Mouse (Mus musculus) neural tube, embryonic 15.5 days (tissue): ENCODE results near the gene Shank2. TPM values are rescaled to one million over a fixed set of nuclear protein-coding genes. Genes with fewer than 3 reads are reported as not detected.
A peak's percentile ranks its signal among the peaks of the same experiment; 100 is the strongest.

ENCODE experiments used
- ATAC-seq: fragments of 200-750 bp; cut with Nextera tagmentation; 2 replicates; pipeline ENCODE4 v1.8.0; 2017; ENCODE audit warnings: mild to moderate bottlenecking, moderate TSS enrichment, moderate library complexity; ENCODE audit not compliant: low FRiP score
- H3K27ac ChIP-seq: fragments of 300-500 bp; sonication (generic); replicated peaks from 2 replicates; pipeline ENCODE4 v1.5.1; 2015; ENCODE audit warnings: mild to moderate bottlenecking, inconsistent platforms
- H3K27me3 ChIP-seq: fragments of 300-500 bp; sonication (generic); replicated peaks from 2 replicates; pipeline ENCODE4 v1.6.1; 2015; ENCODE audit warnings: inconsistent platforms
- H3K36me3 ChIP-seq: fragments of 300-500 bp; sonication (generic); 2 replicates; pipeline ENCODE4 v1.6.1; 2015; ENCODE audit warnings: inconsistent platforms
- H3K4me1 ChIP-seq: fragments of 300-500 bp; sonication (generic); 2 replicates; pipeline ENCODE4 v1.6.1; 2015; ENCODE audit warnings: inconsistent platforms
- H3K4me2 ChIP-seq: fragments of 300-500 bp; sonication (generic); 2 replicates; pipeline ENCODE4 v1.6.1; 2015; ENCODE audit warnings: inconsistent platforms, mild to moderate bottlenecking, moderate library complexity
- H3K4me3 ChIP-seq: fragments of 300-500 bp; sonication (generic); replicated peaks from 2 replicates; pipeline ENCODE4 v1.5.1; 2015; ENCODE audit warnings: mild to moderate bottlenecking, inconsistent platforms
- H3K9ac ChIP-seq: fragments of 300-500 bp; sonication (generic); replicated peaks from 2 replicates; pipeline ENCODE4 v1.6.1; 2015; ENCODE audit warnings: mild to moderate bottlenecking, inconsistent platforms
- H3K9me3 ChIP-seq: fragments of 300-500 bp; sonication (generic); replicated peaks from 2 replicates; pipeline ENCODE4 v1.6.1; 2016; ENCODE audit warnings: inconsistent platforms
- WGBS: fragments of 180-500 bp; shearing (Covaris S2); methylation state at CpG from one replicate; pipeline ENCODE4 v1.1.7; 2015; ENCODE audit warnings: mixed read lengths; 5-methylcytosine and 5-hydroxymethylcytosine counted together
- polyA plus RNA-seq: library from polyadenylated mRNA; unstranded; fragments of >200 nt; fragmentation: Nextera tagmentation; extraction: Ambion mirVana; gene quantifications from 2 replicates; pipeline ENCODE4 v1.2.1, GENCODE M21; 2015

Shank2 gene
- polyA plus RNA-seq, 1 experiment from 2014 or later: 9.8 TPM

- H3K27me3 ChIP-seq: no peaks in the 10 kb centered on the region
- peaks cover 49% of the 10 kb centered on the region for H3K4me1 ChIP-seq
- peak overlapping the region; percentile 55 for H3K4me3 ChIP-seq
- H3K36me3 ChIP-seq: no peaks in the 10 kb centered on the region
- 17% methylated on average over 7 of the region's 7 CpGs for WGBS
- ATAC-seq: peak; percentile 9; the same call in 1 of the 2 replicates
- H3K9ac ChIP-seq: peak overlapping the region; percentile 68
- H3K27ac ChIP-seq: peak overlapping the region; percentile 94
- H3K9me3 ChIP-seq: no peaks in the 10 kb centered on the region
- peak overlapping the region; percentile 73 for H3K4me2 ChIP-seq
Observed at GRCm38 (mm10) chr7:144175025-144175424, 173.3 kb downstream of the Shank2 start.

- Histone ChIP-seq H3K4me1 (peaks cover 52% of the 10 kb centered on the region), H3K9me3 (no peaks in the 10 kb centered on the region), H3K27me3 (no peaks in the 10 kb centered on the region), H3K27ac (peak overlapping the region; percentile 94), H3K9ac (peak overlapping the region; percentile 68), H3K4me3 (peak overlapping the region; percentile 55), H3K4me2 (peak overlapping the region; percentile 73), H3K36me3 (no peaks in the 10 kb centered on the region)
- peak; percentile 81 for ATAC-seq
- 1% methylated on average over 40 of the region's 40 CpGs for WGBS
Observed at GRCm38 (mm10) chr7:144175481-144176233, 173.9 kb downstream of the Shank2 start.

GRCm38 (mm10) chr7:144176234-144176730, 174.6 kb downstream of the Shank2 start:
- Histone ChIP-seq H3K9ac (peak overlapping the region; percentile 68), H3K4me2 (peak overlapping the region; percentile 73), H3K4me1 (peaks cover 52% of the 10 kb centered on the region), H3K27me3 (no peaks in the 10 kb centered on the region), H3K27ac (peak overlapping the region; percentile 94), H3K36me3 (no peaks in the 10 kb centered on the region), H3K9me3 (no peaks in the 10 kb centered on the region), H3K4me3 (peak overlapping the region; percentile 55)
- 55% methylated on average over 3 of the region's 3 CpGs for WGBS
- peak; percentile 10; the same call in 1 of the 2 replicates for ATAC-seq

GRCm38 (mm10) chr7:144179436-144179835, 177.7 kb downstream of the Shank2 start:
- peaks cover 48% of the 10 kb centered on the region for H3K4me1 ChIP-seq
- no peaks in the 10 kb centered on the region for H3K27me3 ChIP-seq
- H3K9me3 ChIP-seq: no peaks in the 10 kb centered on the region
- no peaks in the 10 kb centered on the region for H3K36me3 ChIP-seq
- 88% methylated on average over 6 of the region's 6 CpGs for WGBS
- no peak overlapping the region for H3K4me2 ChIP-seq
- no peak overlapping the region for H3K27ac ChIP-seq
- H3K4me3 ChIP-seq: no peak overlapping the region
- ATAC-seq: no peak
- H3K9ac ChIP-seq: no peak overlapping the region

GRCm38 (mm10) chr7:144180885-144181284, 179.2 kb downstream of the Shank2 start:
- no peaks in the 10 kb centered on the region for H3K9me3 ChIP-seq
- H3K9ac ChIP-seq: no peak overlapping the region
- no peak overlapping the region for H3K4me2 ChIP-seq
- ATAC-seq: no peak
- H3K36me3 ChIP-seq: 0 out of 2 replicates have a peak, but pooled peaks cover 6% of the 10 kb centered on the region
- WGBS: 29% methylated on average over 6 of the region's 6 CpGs
- H3K4me3 ChIP-seq: no peak overlapping the region
- H3K4me1 ChIP-seq: peaks cover 33% of the 10 kb centered on the region
- no peak overlapping the region for H3K27ac ChIP-seq
- no peaks in the 10 kb centered on the region for H3K27me3 ChIP-seq

- peaks cover 21% of the 10 kb centered on the region for H3K36me3 ChIP-seq
- no peak overlapping the region for H3K9ac ChIP-seq
- peak overlapping the region; percentile 3; the same call in 1 of the 2 replicates for H3K4me2 ChIP-seq
- H3K4me1 ChIP-seq: peaks cover 8% of the 10 kb centered on the region
- H3K9me3 ChIP-seq: no peaks in the 10 kb centered on the region
- WGBS: 45% methylated on average over 11 of the region's 11 CpGs
- no peak overlapping the region for H3K4me3 ChIP-seq
- 0 out of 2 replicates have a peak overlapping the region, but pooled peaks have one; percentile 30 for H3K27ac ChIP-seq
- ATAC-seq: peak; percentile 70
- no peaks in the 10 kb centered on the region for H3K27me3 ChIP-seq
Observed at GRCm38 (mm10) chr7:144187869-144188430, 186.2 kb downstream of the Shank2 start.

- Histone ChIP-seq H3K36me3 (peaks cover 21% of the 10 kb centered on the region), H3K4me2 (no peak overlapping the region), H3K9ac (no peak overlapping the region), H3K4me3 (no peak overlapping the region), H3K9me3 (no peaks in the 10 kb centered on the region), H3K4me1 (peaks cover 8% of the 10 kb centered on the region), H3K27me3 (no peaks in the 10 kb centered on the region), H3K27ac (no peak overlapping the region)
- 90% methylated on average over 4 of the region's 4 CpGs for WGBS
- ATAC-seq: no peak
Observed at GRCm38 (mm10) chr7:144189446-144189845, 187.7 kb downstream of the Shank2 start.

GRCm38 (mm10) chr7:144198491-144198890, 196.8 kb downstream of the Shank2 start:
- 90% methylated on average over 2 of the region's 2 CpGs for WGBS
- Histone ChIP-seq H3K36me3 (no peaks in the 10 kb centered on the region), H3K9ac (no peak overlapping the region), H3K4me3 (no peak overlapping the region), H3K9me3 (no peaks in the 10 kb centered on the region), H3K27ac (no peak overlapping the region), H3K4me2 (no peak overlapping the region), H3K27me3 (no peaks in the 10 kb centered on the region), H3K4me1 (peaks cover 22% of the 10 kb centered on the region)
- ATAC-seq: no peak

- Histone ChIP-seq H3K36me3 (no peaks in the 10 kb centered on the region), H3K4me2 (no peak overlapping the region), H3K4me1 (peaks cover 40% of the 10 kb centered on the region), H3K4me3 (no peak overlapping the region), H3K9me3 (no peaks in the 10 kb centered on the region), H3K9ac (no peak overlapping the region), H3K27ac (peak overlapping the region; percentile 41; the same call in 1 of the 2 replicates), H3K27me3 (no peaks in the 10 kb centered on the region)
- ATAC-seq: peak; percentile 50; the same call in 1 of the 2 replicates
- WGBS: 46% methylated on average over 7 of the region's 7 CpGs
Observed at GRCm38 (mm10) chr7:144202017-144202682, 200.4 kb downstream of the Shank2 start.

GRCm38 (mm10) chr7:144204290-144204689, 202.6 kb downstream of the Shank2 start:
- peaks cover 51% of the 10 kb centered on the region for H3K4me1 ChIP-seq
- no peaks in the 10 kb centered on the region for H3K9me3 ChIP-seq
- no peaks in the 10 kb centered on the region for H3K36me3 ChIP-seq
- no peak overlapping the region for H3K27ac ChIP-seq
- no peaks in the 10 kb centered on the region for H3K27me3 ChIP-seq
- 49% methylated on average over 3 of the region's 3 CpGs for WGBS
- ATAC-seq: no peak
- H3K4me2 ChIP-seq: no peak overlapping the region
- H3K9ac ChIP-seq: no peak overlapping the region
- no peak overlapping the region for H3K4me3 ChIP-seq

GRCm38 (mm10) chr7:144205161-144205560, 203.4 kb downstream of the Shank2 start:
- Histone ChIP-seq H3K4me2 (no peak overlapping the region), H3K36me3 (no peaks in the 10 kb centered on the region), H3K9me3 (no peaks in the 10 kb centered on the region), H3K4me3 (no peak overlapping the region), H3K9ac (no peak overlapping the region), H3K27me3 (no peaks in the 10 kb centered on the region), H3K4me1 (peaks cover 47% of the 10 kb centered on the region), H3K27ac (no peak overlapping the region)
- WGBS: 85% methylated on average over 1 of the region's 1 CpGs
- ATAC-seq: no peak
